Mouse (Mus musculus): ENCODE results near the gene Car5a. TPM values are rescaled to one million over a fixed set of nuclear protein-coding genes. Genes with fewer than 3 reads are reported as not detected.

Car5a gene
- total RNA-seq, 2 experiments from 2014 or later = not detected

- ATAC-seq (replicated peaks; ENCODE audit: low FRiP score, poor library complexity, severe bottlenecking) = no peak
Measured at GRCm38 (mm10) chr8:121909663-121910062, 35.0 kb downstream of the Car5a start.

GRCm38 (mm10) chr8:121909148-121909541 lies 35.6 kb downstream of the Car5a start:
- no peak for ATAC-seq (replicated peaks; ENCODE audit: low FRiP score, poor library complexity, severe bottlenecking)

- ATAC-seq (replicated peaks; ENCODE audit: low FRiP score, poor library complexity, severe bottlenecking) = no peak
Measured at GRCm38 (mm10) chr8:121908378-121909147, 36.1 kb downstream of the Car5a start.

- peak; percentile 80 for ATAC-seq (replicated peaks; ENCODE audit: low FRiP score, poor library complexity, severe bottlenecking)
Measured at GRCm38 (mm10) chr8:121907587-121908248, 37.0 kb downstream of the Car5a start, which contains the start of gene Slc7a5. TSS of gene Slc7a5 (minus strand) at chr8:121907694.

- ATAC-seq (replicated peaks; ENCODE audit: low FRiP score, poor library complexity, severe bottlenecking) = no peak; the same call in 1 of the 2 replicates
Measured at GRCm38 (mm10) chr8:121906542-121907512, 37.9 kb downstream of the Car5a start.

GRCm38 (mm10) chr8:121905864-121906263 lies 38.8 kb downstream of the Car5a start:
- ATAC-seq (replicated peaks; ENCODE audit: low FRiP score, poor library complexity, severe bottlenecking) = no peak

- no peak for ATAC-seq (replicated peaks; ENCODE audit: low FRiP score, poor library complexity, severe bottlenecking)
Measured at GRCm38 (mm10) chr8:121905420-121905819, 39.3 kb downstream of the Car5a start.

GRCm38 (mm10) chr8:121904999-121905398 lies 39.7 kb downstream of the Car5a start:
- ATAC-seq (replicated peaks; ENCODE audit: low FRiP score, poor library complexity, severe bottlenecking) = no peak

- no peak for ATAC-seq (replicated peaks; ENCODE audit: low FRiP score, poor library complexity, severe bottlenecking)
Measured at GRCm38 (mm10) chr8:121903977-121904376, 40.7 kb downstream of the Car5a start.

GRCm38 (mm10) chr8:121901498-121902236 lies 43.0 kb downstream of the Car5a start:
- no peak for ATAC-seq (replicated peaks; ENCODE audit: low FRiP score, poor library complexity, severe bottlenecking)

- peak; percentile 80 for ATAC-seq (replicated peaks; ENCODE audit: low FRiP score, poor library complexity, severe bottlenecking)
Measured at GRCm38 (mm10) chr8:121899180-121900044, 45.3 kb downstream of the Car5a start.

- peak; percentile 84 for ATAC-seq (replicated peaks; ENCODE audit: low FRiP score, poor library complexity, severe bottlenecking)
Measured at GRCm38 (mm10) chr8:121898401-121898931, 46.2 kb downstream of the Car5a start.

- peak; percentile 21 for ATAC-seq (replicated peaks; ENCODE audit: low FRiP score, poor library complexity, severe bottlenecking)
Measured at GRCm38 (mm10) chr8:121897871-121898381, 46.8 kb downstream of the Car5a start.

- no peak for ATAC-seq (replicated peaks; ENCODE audit: low FRiP score, poor library complexity, severe bottlenecking)
Measured at GRCm38 (mm10) chr8:121897205-121897604, 47.5 kb downstream of the Car5a start.

- ATAC-seq (replicated peaks; ENCODE audit: low FRiP score, poor library complexity, severe bottlenecking) = no peak
Measured at GRCm38 (mm10) chr8:121896476-121897145, 48.1 kb downstream of the Car5a start.

GRCm38 (mm10) chr8:121895910-121896309 lies 48.8 kb downstream of the Car5a start:
- no peak for ATAC-seq (replicated peaks; ENCODE audit: low FRiP score, poor library complexity, severe bottlenecking)

GRCm38 (mm10) chr8:121892875-121893274 lies 51.8 kb downstream of the Car5a start:
- no peak for ATAC-seq (replicated peaks; ENCODE audit: low FRiP score, poor library complexity, severe bottlenecking)

Data from erythroid progenitor cell, adult 5-6 weeks (primary cell).